Mouse (Mus musculus) left cerebral cortex, adult 2 months (tissue): ENCODE measurements at regions not wholly inside any gene's neighbourhood (a gene's known extent, or its start where the extent isn't known, plus 50 kb on each side); places are given as distances from the start of the nearest gene placed in this dataset.

ENCODE experiments used
- DNase-seq, 2 experiments: peaks; one replicate each; pipeline ENCODE4 v3.0.0; 2021 to 2022; ENCODE audit warnings: low spot score in 2 of 2, mixed read lengths in 1 of 2; ENCODE audit errors: extremely low spot score in 1 of 2
- H3K27ac ChIP-seq: fragments of 200-600 bp; 2 replicates; pipeline ENCODE4 v1.8.1; 2022
- H3K4me3 ChIP-seq: fragments of 200-600 bp; 2 replicates; pipeline ENCODE4 v1.8.1; 2022
- CTCF ChIP-seq: fragments of 200-600 bp; IDR thresholded peaks from 2 replicates; pipeline ENCODE4 v1.8.1; 2022; ENCODE audit warnings: antibody characterized with exemption, mild to moderate bottlenecking, moderate library complexity
- intact Hi-C: fragments of 180-260 bp; cut with DNase I; formaldehyde crosslinking; loops from one replicate; pipeline ENCODE4 v1.15.1; 2025

DNA sequence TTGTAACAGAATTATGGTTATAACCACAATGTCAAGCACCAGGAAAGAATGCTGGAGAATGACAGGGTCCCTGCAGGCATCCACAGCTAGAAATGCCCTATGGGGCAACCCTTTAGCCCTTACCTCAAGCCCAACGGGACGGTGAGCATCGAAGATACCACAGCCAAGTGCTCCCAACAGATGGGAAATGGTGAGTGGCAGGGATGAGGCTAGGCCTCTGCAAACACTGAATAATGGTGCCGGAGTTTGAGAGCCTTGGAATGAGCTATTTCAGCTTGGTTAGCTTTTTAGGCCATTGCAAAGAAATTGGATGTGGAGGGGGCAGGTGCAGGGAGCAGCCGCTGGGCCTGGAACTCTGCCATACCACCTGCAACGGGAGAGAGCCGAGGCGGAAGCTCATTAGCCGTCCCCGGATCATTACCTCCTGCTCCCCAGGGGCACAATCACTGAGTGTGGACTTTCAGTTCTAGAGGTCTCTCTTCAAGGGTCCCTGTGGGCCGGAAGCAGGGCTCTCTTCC is 117.9 kb downstream of the Usp31 start:
- DNase-seq: no peak
- no peak overlapping the region for H3K4me3 ChIP-seq
- H3K27ac ChIP-seq: no peak overlapping the region
- TF ChIP-seq CTCF: no peak
- intact Hi-C loops: no loop called here

DNA sequence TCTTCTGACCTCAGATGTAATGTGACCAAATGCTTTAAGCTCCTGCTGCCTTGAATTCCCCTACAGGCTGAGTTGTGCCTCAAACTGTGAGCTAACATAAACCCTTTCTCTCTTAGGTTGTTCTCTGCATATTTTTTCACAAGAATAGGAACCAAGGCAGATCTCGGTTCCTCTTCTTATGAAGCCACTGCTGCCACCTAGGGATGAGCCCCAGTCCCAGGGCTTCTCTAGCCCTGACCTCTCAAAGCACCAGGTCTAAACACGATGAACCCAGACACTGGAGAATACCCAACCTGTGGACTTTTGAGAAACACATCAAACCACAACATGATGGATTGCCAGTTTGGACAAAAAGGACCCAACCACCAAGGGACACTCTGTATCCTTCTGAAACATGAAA is 119.3 kb downstream of the Usp31 start:
- no peak overlapping the region for H3K27ac ChIP-seq
- intact Hi-C loops: no loop called here
- TF ChIP-seq CTCF: no peak
- no peak for DNase-seq
- H3K4me3 ChIP-seq: no peak overlapping the region

GRCm38 (mm10) chr7:121585721-121586120 is 121.3 kb downstream of the Usp31 start:
- intact Hi-C loops: no loop called here
- DNase-seq: no peak
- no peak overlapping the region for H3K27ac ChIP-seq
- H3K4me3 ChIP-seq: no peak overlapping the region
- TF ChIP-seq CTCF: no peak

GRCm38 (mm10) chr7:121579497-121579896 is 127.6 kb downstream of the Usp31 start:
- intact Hi-C loops: no loop called here
- Histone ChIP-seq H3K27ac (no peak overlapping the region), H3K4me3 (no peak overlapping the region)
- no peak for TF ChIP-seq CTCF
- no peak for DNase-seq

DNA sequence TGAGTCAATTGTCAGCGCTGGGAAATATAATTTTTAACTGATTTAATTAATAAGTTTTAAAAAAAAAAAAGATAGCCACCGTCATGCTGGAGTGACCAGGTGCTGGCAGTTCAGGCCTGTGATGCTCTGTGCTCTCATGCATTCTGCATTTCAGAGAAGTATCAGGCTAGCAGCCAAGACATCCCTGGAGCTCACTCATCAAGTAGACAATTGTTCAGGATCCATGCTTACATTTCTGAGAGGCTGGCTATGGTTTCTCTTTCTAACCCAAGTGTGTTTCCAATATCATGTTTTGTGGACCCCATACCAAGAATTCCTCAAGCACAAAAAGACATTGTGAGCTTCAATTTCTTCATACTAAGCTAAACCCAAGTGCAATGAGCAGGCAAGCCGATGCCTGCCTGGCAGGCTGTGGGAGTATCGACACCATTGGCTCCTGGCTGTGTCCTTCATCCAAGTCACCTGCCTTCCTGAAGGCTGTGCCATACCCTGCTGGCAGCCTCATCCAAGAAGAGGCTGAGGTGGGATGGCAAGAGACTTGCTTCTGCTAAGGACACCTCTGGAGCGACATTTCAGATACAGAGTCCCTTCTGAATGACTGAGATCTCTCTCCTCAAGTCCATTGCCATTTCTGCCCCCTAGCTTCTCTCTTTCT is 134.2 kb downstream of the Usp31 start:
- H3K4me3 ChIP-seq: no peak overlapping the region
- no peak for DNase-seq
- no peak overlapping the region for H3K27ac ChIP-seq
- TF ChIP-seq CTCF: no peak
- intact Hi-C loops: no loop called here

DNA sequence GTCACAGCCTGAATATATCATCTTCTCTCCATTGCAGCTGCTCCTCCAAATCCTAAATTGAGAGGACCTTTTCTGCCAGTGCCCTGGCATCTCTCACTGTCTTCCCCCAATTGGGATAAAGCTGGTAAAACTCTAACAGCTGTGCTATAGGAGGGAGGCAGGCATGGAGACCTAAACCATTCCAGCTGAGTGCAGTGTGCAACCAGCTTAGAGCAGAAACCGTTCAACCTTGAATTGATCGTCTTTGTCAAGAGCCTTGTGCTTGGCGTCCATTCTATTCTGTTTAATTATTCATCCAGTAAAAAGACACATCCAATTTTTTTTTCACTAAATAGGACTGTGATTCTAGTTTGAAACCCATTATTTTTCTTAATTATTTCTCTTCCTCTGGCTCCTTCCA is 135.3 kb downstream of the Usp31 start:
- Histone ChIP-seq H3K27ac (peak overlapping the region; percentile 24; the same call in 1 of the 2 replicates), H3K4me3 (no peak overlapping the region)
- no peak for DNase-seq
- intact Hi-C loops: no loop called here
- TF ChIP-seq CTCF: no peak

DNA sequence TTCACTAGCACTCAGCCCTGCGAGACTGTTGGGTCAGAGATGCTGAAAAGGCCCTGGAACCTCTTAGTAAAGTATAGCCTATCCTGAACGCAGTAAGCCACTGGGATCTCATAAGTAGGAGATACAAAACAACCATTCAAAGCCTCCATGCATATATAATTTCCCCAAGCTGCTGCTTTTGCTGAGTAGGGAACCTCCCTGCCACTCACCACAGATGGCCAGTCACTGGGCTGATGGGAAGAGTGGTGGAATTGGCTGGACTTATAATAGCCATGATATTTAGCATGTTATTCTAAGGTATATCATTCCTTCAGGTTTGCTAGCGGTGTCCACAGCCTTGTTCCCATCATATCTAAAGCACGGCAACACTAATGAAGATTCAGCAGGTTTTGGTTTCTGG is 135.8 kb downstream of the Usp31 start:
- Histone ChIP-seq H3K27ac (peak overlapping the region; percentile 24; the same call in 1 of the 2 replicates), H3K4me3 (no peak overlapping the region)
- TF ChIP-seq CTCF: no peak
- intact Hi-C loops: no loop called here
- no peak for DNase-seq

DNA sequence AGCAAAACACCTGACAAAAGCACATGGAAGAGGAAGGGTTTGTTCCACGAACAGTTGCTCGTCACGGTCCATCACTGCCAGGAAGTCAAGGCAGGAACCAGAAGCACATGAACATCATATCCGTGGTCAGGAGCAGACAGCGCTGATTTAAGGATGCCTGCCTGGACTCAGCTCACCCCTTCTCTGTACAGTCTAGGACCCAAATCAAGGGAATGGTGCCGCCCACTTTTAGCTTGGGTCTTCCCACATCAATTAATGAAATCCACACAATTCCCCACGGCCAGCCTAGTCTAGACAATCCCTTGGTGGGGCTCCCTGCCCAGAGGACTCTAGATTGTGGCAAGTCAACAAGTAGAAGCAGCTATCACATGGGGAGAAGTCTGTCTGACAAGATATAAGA is 137.8 kb downstream of the Usp31 start:
- intact Hi-C loops: no loop called here
- H3K27ac ChIP-seq: no peak overlapping the region
- no peak overlapping the region for H3K4me3 ChIP-seq
- no peak for DNase-seq
- no peak for TF ChIP-seq CTCF

DNA sequence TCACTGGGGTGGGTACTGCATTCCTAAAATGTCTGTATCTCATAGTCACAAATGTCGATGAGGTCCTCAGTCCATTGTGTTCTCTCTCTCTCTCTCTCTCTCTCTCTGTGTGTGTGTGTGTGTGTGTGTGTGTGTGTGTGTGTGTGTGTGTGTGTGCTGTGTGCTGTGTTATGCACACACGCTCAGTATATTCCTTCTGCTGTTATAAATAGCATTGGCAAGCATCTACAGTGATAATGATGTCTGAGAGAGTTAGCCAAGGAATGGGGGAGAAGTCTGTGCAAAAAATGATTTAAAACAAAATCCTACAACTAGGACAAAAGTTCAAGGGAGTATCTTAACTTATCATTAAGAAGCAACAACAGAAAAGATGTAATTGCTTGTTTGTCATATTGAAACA is 139.0 kb downstream of the Usp31 start:
- H3K4me3 ChIP-seq: no peak overlapping the region
- no peak for DNase-seq
- no peak overlapping the region for H3K27ac ChIP-seq
- intact Hi-C loops: no loop called here
- TF ChIP-seq CTCF: no peak

DNA sequence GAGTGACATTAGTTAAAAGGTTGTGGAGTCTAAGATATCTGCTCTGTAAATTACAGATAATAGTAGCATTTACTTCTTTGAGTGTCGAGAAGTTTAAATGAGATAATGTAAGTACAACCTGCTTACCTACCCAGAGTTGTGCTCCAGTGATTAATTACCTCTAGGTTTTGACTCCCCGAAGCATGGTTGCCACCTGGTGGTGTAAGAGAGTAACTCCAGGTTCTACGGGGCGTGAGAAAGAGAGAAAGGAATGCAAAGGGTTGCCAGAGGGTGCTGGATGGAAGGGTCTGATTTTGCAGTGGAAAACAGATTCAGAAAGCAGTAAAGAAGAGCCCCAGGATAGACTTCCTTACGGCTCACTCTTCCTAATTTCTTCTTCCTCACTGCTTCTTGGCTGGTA is 143.5 kb downstream of the Usp31 start:
- Histone ChIP-seq H3K27ac (no peak overlapping the region), H3K4me3 (no peak overlapping the region)
- DNase-seq: peak; percentile 51 to 53
- TF ChIP-seq CTCF: peak; percentile 83
- intact Hi-C loops: loop anchor here (1.0 to 5.0 kb wide), 6 partner anchors 74 to 487 kb away; partner anchors contain the start of gene Hs3st2

DNA sequence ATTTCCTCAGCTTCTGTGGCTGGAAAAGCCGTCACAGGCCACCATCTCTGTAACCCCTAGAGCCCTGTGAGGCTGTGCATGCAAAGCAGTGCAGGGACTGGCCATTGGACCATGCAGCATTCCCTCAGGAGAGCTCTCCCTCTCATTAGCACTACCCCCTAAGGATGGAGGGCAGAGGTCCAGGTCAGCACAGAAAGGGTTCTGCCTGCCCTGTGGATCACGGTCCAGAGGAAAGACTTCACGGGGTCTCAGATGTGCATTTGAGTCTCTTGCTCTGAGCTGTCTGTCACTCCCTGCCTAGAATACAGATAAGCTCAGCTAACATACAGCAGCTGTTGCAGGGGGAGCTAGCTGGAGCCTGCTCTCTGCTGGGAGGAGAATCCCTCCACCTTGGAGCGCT is 151.6 kb downstream of the Usp31 start:
- intact Hi-C loops: no loop called here
- no peak for TF ChIP-seq CTCF
- Histone ChIP-seq H3K4me3 (no peak overlapping the region), H3K27ac (no peak overlapping the region)
- no peak for DNase-seq
